Mouse (Mus musculus) CH12.LX (cell line): ENCODE measurements around the gene Zfp617. TPM values are rescaled to one million over a fixed set of nuclear protein-coding genes. Genes with fewer than 3 reads are reported as not detected.

ENCODE experiments used
- DNase-seq: peaks from one replicate; pipeline ENCODE4 v3.0.0-alpha.2; 2013; ENCODE audit errors: extremely low read depth
- H3K27ac ChIP-seq: 2 replicates; pipeline ENCODE4 v1.5.1; 2012; ENCODE audit warnings: low read depth, mild to moderate bottlenecking, control low read depth, moderate library complexity; ENCODE audit not compliant: insufficient read depth
- H3K27me3 ChIP-seq: replicated peaks from 2 replicates; pipeline ENCODE3; 2012; ENCODE audit warnings: inconsistent platforms
- H3K36me3 ChIP-seq, 2 experiments: replicated peaks in 1 of 2; 2 replicates each; pipeline versions ENCODE3 to v1.6.1; 2012; ENCODE audit warnings: inconsistent platforms in 1 of 2, low read length in 1 of 2, mild to moderate bottlenecking in 1 of 2, mixed read lengths in 1 of 2, moderate library complexity in 1 of 2; ENCODE audit not compliant: control insufficient read depth in 1 of 2, insufficient read depth in 1 of 2
- H3K4me1 ChIP-seq, 2 experiments: 2 replicates each; pipeline ENCODE4 v1.6.1; 2012; ENCODE audit warnings: inconsistent platforms in 1 of 2, moderate library complexity in 1 of 2; ENCODE audit not compliant: insufficient read depth in 2 of 2, control insufficient read depth in 1 of 2
- H3K4me2 ChIP-seq: 2 replicates; pipeline ENCODE4 v1.6.1; 2012; ENCODE audit warnings: low read depth, mild to moderate bottlenecking, control low read depth; ENCODE audit not compliant: poor library complexity, insufficient read depth, severe bottlenecking
- H3K4me3 ChIP-seq, 3 experiments: fragments of 150-350 bp in 1 of 3; sonication (generic) in 1 of 3; replicated peaks in 1 of 3; 2 replicates each; pipeline versions ENCODE3 to v1.5.1; 2011 to 2012; ENCODE audit warnings: low read depth in 2 of 3, low read length in 2 of 3, mild to moderate bottlenecking in 2 of 3, moderate library complexity in 2 of 3, control low read depth in 1 of 3, improper control_type of control experiment in 1 of 3, inconsistent platforms in 1 of 3, mixed read lengths in 1 of 3; ENCODE audit not compliant: poor library complexity in 1 of 3
- H3K79me2 ChIP-seq: replicated peaks from 2 replicates; pipeline ENCODE4 v1.6.1; 2012; ENCODE audit warnings: mild to moderate bottlenecking, moderate library complexity; ENCODE audit not compliant: control insufficient read depth, poor library complexity, insufficient read depth, severe bottlenecking; ENCODE audit errors: extremely low read depth
- H3K9ac ChIP-seq: 2 replicates; pipeline ENCODE4 v1.6.1; 2012; ENCODE audit warnings: low read depth, mild to moderate bottlenecking, control low read depth, moderate library complexity; ENCODE audit not compliant: insufficient read depth
- H3K9me3 ChIP-seq: replicated peaks from 2 replicates; pipeline ENCODE3; 2012; ENCODE audit warnings: low read length, inconsistent platforms, mixed read lengths
- CHD1 ChIP-seq: IDR thresholded peaks from 2 replicates; pipeline ENCODE4 v1.6.1; 2012; ENCODE audit warnings: low read depth, low read length, improper control_type of control experiment, inconsistent platforms
- CHD2 ChIP-seq: IDR thresholded peaks from 2 replicates; pipeline ENCODE4 v1.6.1; 2011; ENCODE audit warnings: low read length, improper control_type of control experiment
- E2F4 ChIP-seq: IDR thresholded peaks from 2 replicates; pipeline ENCODE4 v1.6.1; 2011; ENCODE audit warnings: low read depth, low read length, improper control_type of control experiment; ENCODE audit not compliant: insufficient replicate concordance
- ELF1 ChIP-seq: IDR thresholded peaks from 2 replicates; pipeline ENCODE4 v1.6.1; 2014; ENCODE audit warnings: low read depth, mild to moderate bottlenecking, inconsistent platforms, low read length, improper control_type of control experiment
- EP300 ChIP-seq: IDR thresholded peaks from 2 replicates; pipeline ENCODE4 v1.6.1; 2011; ENCODE audit warnings: low read length, improper control_type of control experiment
- ETS1 ChIP-seq: conservative IDR thresholded peaks from 2 replicates; pipeline ENCODE4 v1.6.1; 2012; ENCODE audit warnings: low read depth, mild to moderate bottlenecking, inconsistent platforms, low read length, improper control_type of control experiment, moderate library complexity
- IRF4 ChIP-seq: IDR thresholded peaks from 2 replicates; pipeline ENCODE4 v1.6.1; 2014; ENCODE audit warnings: low read depth, mild to moderate bottlenecking, inconsistent platforms, low read length, improper control_type of control experiment
- JUN ChIP-seq: IDR thresholded peaks from 2 replicates; pipeline ENCODE4 v1.6.1; 2011; ENCODE audit warnings: low read depth, mild to moderate bottlenecking, low read length, improper control_type of control experiment, moderate library complexity; ENCODE audit not compliant: insufficient read depth
- JUND ChIP-seq: conservative IDR thresholded peaks from 2 replicates; pipeline ENCODE4 v1.6.1; 2011; ENCODE audit warnings: low read depth, low read length, improper control_type of control experiment
- MAFK ChIP-seq: IDR thresholded peaks from 2 replicates; pipeline ENCODE4 v1.6.1; 2011; ENCODE audit warnings: low read length, improper control_type of control experiment; ENCODE audit not compliant: insufficient replicate concordance
- MAZ ChIP-seq: IDR thresholded peaks from 2 replicates; pipeline ENCODE4 v1.6.1; 2012; ENCODE audit warnings: low read depth, mild to moderate bottlenecking, inconsistent platforms, low read length, improper control_type of control experiment, moderate library complexity
- MEF2A ChIP-seq: IDR thresholded peaks from 2 replicates; pipeline ENCODE4 v1.6.1; 2014; ENCODE audit warnings: low read depth, mild to moderate bottlenecking, inconsistent platforms, low read length, improper control_type of control experiment, borderline replicate concordance
- PAX5 ChIP-seq: IDR thresholded peaks from 2 replicates; pipeline ENCODE4 v1.6.1; 2012; ENCODE audit warnings: low read length, inconsistent platforms, mixed read lengths
- SIN3A ChIP-seq: IDR thresholded peaks from 2 replicates; pipeline ENCODE4 v1.6.1; 2012; ENCODE audit warnings: low read length, improper control_type of control experiment, inconsistent platforms
- TBP ChIP-seq: conservative IDR thresholded peaks from 2 replicates; pipeline ENCODE4 v1.6.1; 2011; ENCODE audit warnings: low read depth, low read length, improper control_type of control experiment
- TCF12 ChIP-seq: IDR thresholded peaks from 2 replicates; pipeline ENCODE4 v1.6.1; 2014; ENCODE audit warnings: low read depth, mild to moderate bottlenecking, inconsistent platforms, low read length, improper control_type of control experiment
- dilution Hi-C: fragments of 300-500 bp; cut with MboI; formaldehyde crosslinking; loops from 2 replicates; pipeline ENCODE4 v1.14.3; 2020; ENCODE audit warnings: low sequenced_read_pairs; ENCODE audit not compliant: extremely low pct_unique_long_range_greater_than_20kb, extremely low pct_ligation_motif_present
- in situ Hi-C: fragments of 300-500 bp; cut with MboI; formaldehyde crosslinking; loops from 3 replicates; pipeline ENCODE4 v1.14.3; 2019; ENCODE audit warnings: low sequenced_read_pairs, low pct_ligation_motif_present, low pct_unique_long_range_greater_than_20kb, mixed read lengths
- polyA plus RNA-seq: library from polyadenylated mRNA; unstranded; fragments of >175 nt; gene quantifications from 2 replicates; pipeline ENCODE4 v1.2.1, GENCODE M21; 2012; ENCODE audit warnings: low read depth; ENCODE audit not compliant: insufficient read length
- total RNA-seq, 2 experiments: library from RNA; depleted of rRNA; stranded (reverse); fragments of 300-350 nt in 1 of 2; fragments of >200 nt in 1 of 2; gene quantifications; 2 replicates each; pipeline ENCODE4 v1.2.3; 2012 to 2014

Gene Zfp617
- total and polyA plus RNA-seq, 3 experiments: 8.6 to 24.9 (median 9.5) TPM

GRCm38 (mm10) chr8:71941776-71942175, 33.3 kb downstream of the Zfp617 start:
- in situ Hi-C loops (no loop called here), dilution Hi-C loops (no loop called here)
- H3K4me2 ChIP-seq: no peak overlapping the region
- no peak overlapping the region for H3K9ac ChIP-seq
- no peak overlapping the region for H3K4me3 ChIP-seq
- no peaks in the 10 kb centered on the region for H3K36me3 ChIP-seq
- H3K27me3 ChIP-seq: no peaks in the 10 kb centered on the region
- no peaks in the 10 kb centered on the region for H3K9me3 ChIP-seq
- no peak overlapping the region for H3K27ac ChIP-seq
- no peaks in the 10 kb centered on the region for H3K79me2 ChIP-seq
- TF ChIP-seq MEF2A (no peak), TBP (no peak), CHD2 (no peak), ETS1 (no peak), SIN3A (no peak), MAZ (no peak), TCF12 (no peak), PAX5 (no peak), MAFK (no peak), E2F4 (no peak), CHD1 (no peak)
- no peak for DNase-seq
- H3K4me1 ChIP-seq: peaks cover 7 to 16% of the 10 kb centered on the region in 2 experiments

DNA sequence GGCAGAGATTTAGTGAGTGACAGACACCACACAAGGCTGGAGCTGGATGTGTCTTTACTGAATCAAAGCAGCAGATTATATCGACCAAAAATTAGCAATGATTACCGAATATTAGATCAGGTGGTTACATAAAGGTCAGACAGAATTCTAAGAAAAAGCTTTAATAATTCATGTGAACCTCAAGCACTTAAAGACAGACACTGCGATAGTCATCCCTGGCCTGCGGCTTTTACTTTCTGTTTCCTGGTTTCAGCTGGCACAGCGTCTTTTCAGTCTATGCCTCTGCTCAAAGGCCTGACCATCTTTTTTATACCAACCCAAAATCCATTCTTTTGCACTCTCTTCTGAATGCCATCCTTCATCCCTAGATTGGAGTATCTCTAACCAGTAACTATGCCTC, 40.2 kb downstream of the Zfp617 start:
- Histone ChIP-seq H3K27ac (no peak overlapping the region), H3K79me2 (peaks cover 15% of the 10 kb centered on the region), H3K9me3 (no peaks in the 10 kb centered on the region), H3K36me3 (peaks cover 0 to 3% of the 10 kb centered on the region in 2 experiments), H3K4me2 (peak overlapping the region; percentile 88), H3K4me3 (peak overlapping the region in 2 of 3 experiments; percentile 20 to 35), H3K4me1 (peaks cover 0 to 54% of the 10 kb centered on the region in 2 experiments; a peak in 3 of 4 replicates), H3K27me3 (no peaks in the 10 kb centered on the region), H3K9ac (peak overlapping the region; percentile 63)
- TF ChIP-seq IRF4: peak; percentile 72
- TF ChIP-seq EP300: peak; percentile 63
- 0 out of 2 replicates have a peak, but pooled peaks have one; percentile 38 for TF ChIP-seq CHD1
- TF ChIP-seq JUND: peak; percentile 23; the same call in 1 of the 2 replicates
- peak; percentile 43; the same call in 1 of the 2 replicates for TF ChIP-seq ELF1
- no peak for TF ChIP-seq TCF12
- TF ChIP-seq SIN3A: 0 out of 2 replicates have a peak, but pooled peaks have one; percentile 45
- TF ChIP-seq JUN: no peak
- dilution Hi-C loops (no loop called here), in situ Hi-C loops (no loop called here)
- DNase-seq: peak; percentile 44
